13 mouse cellular contexts compared by ENCODE assay signal in the genomic region with DNA sequence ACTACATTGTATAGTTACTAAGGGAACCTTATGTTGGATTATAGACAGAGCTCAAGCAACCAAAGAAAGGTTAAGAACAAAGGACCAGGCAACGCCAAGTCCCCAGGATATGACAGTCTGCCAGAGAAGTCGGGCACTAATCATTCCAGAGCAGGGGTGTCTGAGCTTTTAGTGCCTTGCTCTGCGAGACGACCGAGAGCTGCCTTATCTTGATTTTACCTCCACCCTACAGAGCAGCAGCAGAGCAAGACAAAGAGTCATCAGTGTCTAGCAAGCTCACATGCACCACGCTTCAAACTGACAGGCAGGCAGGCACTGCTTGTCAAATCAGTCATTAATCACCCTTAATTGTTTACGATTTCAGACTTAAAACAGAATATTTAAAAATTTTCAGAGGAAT.
DNase-seq lines count a peak whose midpoint lies in the region; ATAC-seq and TF ChIP-seq lines count a peak whose summit lies in the region.
"Had no signal": no experiment of that assay in that cellular context is flagged by ENCODE, and none has a peak within 500 bp of the region (broad histone marks: within the 10 kb centered on the region; RNA-seq: fewer than 3 reads in every experiment).

No protein-coding gene starts in this region.

- peaks cover 82% of the 10 kb centered on the region for H3K36me3 ChIP-seq in heart, embryonic 10.5 days
- peaks cover 4% of the 10 kb centered on the region for H3K36me3 ChIP-seq in G1E (replicated peaks)
- peaks cover 15% of the 10 kb centered on the region for H3K36me3 ChIP-seq in liver, embryonic 11.5 days (ENCODE audit: control insufficient read depth, insufficient read depth, low read length)

- H3K27ac ChIP-seq in heart, embryonic 10.5 days = 0 out of 2 replicates have a peak overlapping the region, but pooled peaks have one; percentile 12
- H3K27ac ChIP-seq in liver, embryonic 11.5 days (ENCODE audit: low read depth, low read length) = no peak overlapping the region

- H3K27me3 ChIP-seq in heart, embryonic 10.5 days (ENCODE audit: insufficient read depth, poor library complexity, severe bottlenecking) = no peaks in the 10 kb centered on the region
- no peaks in the 10 kb centered on the region for H3K27me3 ChIP-seq in G1E (ENCODE audit: insufficient read depth, low read length)
- H3K27me3 ChIP-seq in liver, embryonic 11.5 days (replicated peaks; ENCODE audit: control insufficient read depth, insufficient read depth, low read length) = no peaks in the 10 kb centered on the region

- peak; percentile 73 for DNase-seq in heart, embryonic 10.5 days (ENCODE audit: low spot score)
- no peak for DNase-seq in heart, adult 8-10 months (ENCODE audit: low spot score)
- peak; percentile 11 for DNase-seq in G1E (ENCODE audit: low spot score)
- peak; percentile 29 for DNase-seq in c-Kit-positive CD71-positive TER-119-positive erythroid progenitor cells, embryonic 14.5 days (ENCODE audit: low spot score)
- DNase-seq in liver, embryonic 11.5 days (ENCODE audit: low spot score) = no peak
- DNase-seq: adrenal gland, postnatal 14 days; cerebellum, adult 9-11 months; gastrocnemius, postnatal 10 days; kidney, adult 18-20 months; left cerebral cortex, postnatal 4 days had no signal

- H3K4me1 ChIP-seq in heart, embryonic 10.5 days = peaks cover 10% of the 10 kb centered on the region; the same call in 1 of the 2 replicates
- peaks cover 11% of the 10 kb centered on the region for H3K4me1 ChIP-seq in G1E (ENCODE audit: insufficient read depth, low read depth, low read length)
- H3K4me1 ChIP-seq in liver, embryonic 11.5 days (replicated peaks; ENCODE audit: control insufficient read depth, insufficient read depth, low read length) = peaks cover 3% of the 10 kb centered on the region; the same call in 1 of the 2 replicates

- ATAC-seq in G1E (ENCODE audit: extremely low read depth, insufficient number of reproducible peaks, low FRiP score, poor library complexity, severe bottlenecking) = peak; percentile 93
- peak; percentile 87 for ATAC-seq in liver, embryonic 11.5 days (replicated peaks; ENCODE audit: low FRiP score)
- ATAC-seq in frontal cortex, adult (ENCODE audit: low TSS enrichment) = no peak
- no peak for ATAC-seq in granulocyte monocyte progenitor cell, adult 5-6 weeks (replicated peaks; ENCODE audit: poor library complexity, severe bottlenecking)
- ATAC-seq: CD4-positive, CD25-positive, alpha-beta regulatory T cell, adult 4 months had no signal

- no peak overlapping the region for H3K4me2 ChIP-seq in liver, embryonic 11.5 days

- no peak for TF ChIP-seq CTCF in G1E (IDR thresholded peaks at IDR 0.05; ENCODE audit: low read depth, low read length)

- H3K4me3 ChIP-seq in heart, embryonic 10.5 days = no peak overlapping the region
- no peak overlapping the region for H3K4me3 ChIP-seq in G1E (ENCODE audit: low read depth, low read length)
- H3K4me3 ChIP-seq in liver, embryonic 11.5 days (ENCODE audit: low read depth, low read length) = no peak overlapping the region

- H3K9ac ChIP-seq in liver, embryonic 11.5 days (ENCODE audit: low read depth, low read length) = no peak overlapping the region

- WGBS in heart, embryonic 10.5 days = 20% methylated on average over 7 of the region's 7 CpGs
- 28% methylated on average over 7 of the region's 7 CpGs for WGBS in liver, embryonic 11.5 days

- no peaks in the 10 kb centered on the region for H3K9me3 ChIP-seq in heart, embryonic 10.5 days
- H3K9me3 ChIP-seq in G1E (replicated peaks) = no peaks in the 10 kb centered on the region
- H3K9me3 ChIP-seq in liver, embryonic 11.5 days (ENCODE audit: control insufficient read depth, low read length) = no peaks in the 10 kb centered on the region

Comparison
In these comparisons a context has a peak if more than half of its experiments do, and no peak if none do; other contexts are left out.
1. DNase-seq: peak in heart, embryonic 10.5 days (single experiment), G1E (single experiment) and c-Kit-positive CD71-positive TER-119-positive erythroid progenitor cells, embryonic 14.5 days (single experiment); none in heart, adult 8-10 months (single experiment) and liver, embryonic 11.5 days (single experiment).
2. ATAC-seq: peak in G1E (single experiment) and liver, embryonic 11.5 days (single experiment); none in frontal cortex, adult (single experiment) and granulocyte monocyte progenitor cell, adult 5-6 weeks (single experiment).